Mouse (Mus musculus) limb, embryonic 14.5 days (tissue): ENCODE data around the gene Ppm1e. TPM values are rescaled to one million over a fixed set of nuclear protein-coding genes. Genes with fewer than 3 reads are reported as not detected.

Source experiments
- ATAC-seq: fragments of 200-750 bp; cut with Nextera tagmentation; 2 replicates; pipeline ENCODE4 v1.8.0; 2017; ENCODE audit warnings: low read depth, moderate number of reproducible peaks, moderate TSS enrichment; ENCODE audit not compliant: low FRiP score
- DNase-seq: peaks from one replicate; pipeline ENCODE4 v3.0.0-alpha.2; 2015; ENCODE audit warnings: low spot score
- H3K27ac ChIP-seq: fragments of 300-500 bp; sonication (generic); replicated peaks from 2 replicates; pipeline ENCODE4 v1.5.1; 2014; ENCODE audit warnings: low read depth, mild to moderate bottlenecking, low read length, moderate library complexity, mixed read lengths
- H3K27me3 ChIP-seq: fragments of 300-500 bp; sonication (generic); 2 replicates; pipeline ENCODE4 v1.6.1; 2014; ENCODE audit warnings: low read length, mixed read lengths; ENCODE audit not compliant: control insufficient read depth, insufficient read depth
- H3K36me3 ChIP-seq: fragments of 300-500 bp; sonication (generic); 2 replicates; pipeline ENCODE4 v1.6.1; 2014; ENCODE audit warnings: mild to moderate bottlenecking, low read length, moderate library complexity, mixed read lengths; ENCODE audit not compliant: control insufficient read depth, insufficient read depth
- H3K4me1 ChIP-seq: fragments of 300-500 bp; sonication (generic); 2 replicates; pipeline ENCODE4 v1.6.1; 2014; ENCODE audit warnings: antibody characterized with exemption, low read length, mixed read lengths; ENCODE audit not compliant: control insufficient read depth, insufficient read depth
- H3K4me2 ChIP-seq: fragments of 300-500 bp; sonication (generic); replicated peaks from 2 replicates; pipeline ENCODE4 v1.6.1; 2014; ENCODE audit warnings: low read depth, mild to moderate bottlenecking, low read length, moderate library complexity; ENCODE audit not compliant: severe bottlenecking
- H3K4me3 ChIP-seq: fragments of 300-500 bp; sonication (generic); replicated peaks from 2 replicates; pipeline ENCODE4 v1.5.1; 2014; ENCODE audit warnings: low read length
- H3K9ac ChIP-seq: fragments of 300-500 bp; sonication (generic); 2 replicates; pipeline ENCODE4 v1.6.1; 2014; ENCODE audit warnings: mild to moderate bottlenecking, low read depth, low read length, moderate library complexity; ENCODE audit not compliant: severe bottlenecking
- H3K9me3 ChIP-seq: fragments of 300-500 bp; sonication (generic); 2 replicates; pipeline ENCODE4 v1.6.1; 2016; ENCODE audit warnings: low read length; ENCODE audit not compliant: control insufficient read depth
- POLR2A ChIP-seq: fragments of 200-500 bp; IDR thresholded peaks from 2 replicates; pipeline ENCODE4 v1.8.0; 2012; ENCODE audit warnings: inconsistent platforms, mild to moderate bottlenecking, moderate library complexity, borderline replicate concordance; ENCODE audit not compliant: insufficient read depth, insufficient read length; ENCODE audit errors: extremely low read depth
- WGBS: fragments of 180-500 bp; shearing (Covaris S2); extraction: QIAGEN DNeasy Blood & Tissue Kit; methylation state at CpG from one replicate; pipeline ENCODE4 v1.1.7; 2014; 5-methylcytosine and 5-hydroxymethylcytosine counted together
- polyA plus RNA-seq, 2 experiments: library from polyadenylated mRNA; depleted of rRNA in 1 of 2; stranded (reverse) in 1 of 2; unstranded in 1 of 2; fragments of >200 nt; fragmentation: Nextera tagmentation in 1 of 2; extraction: Ambion mirVana in 1 of 2; gene quantifications; 2 replicates each; pipeline versions ENCODE4 v1.2.1 to v1.2.3; 2012 to 2014

Ppm1e gene
- polyA plus RNA-seq, 2 experiments = 2.6 to 3.1 TPM

DNA sequence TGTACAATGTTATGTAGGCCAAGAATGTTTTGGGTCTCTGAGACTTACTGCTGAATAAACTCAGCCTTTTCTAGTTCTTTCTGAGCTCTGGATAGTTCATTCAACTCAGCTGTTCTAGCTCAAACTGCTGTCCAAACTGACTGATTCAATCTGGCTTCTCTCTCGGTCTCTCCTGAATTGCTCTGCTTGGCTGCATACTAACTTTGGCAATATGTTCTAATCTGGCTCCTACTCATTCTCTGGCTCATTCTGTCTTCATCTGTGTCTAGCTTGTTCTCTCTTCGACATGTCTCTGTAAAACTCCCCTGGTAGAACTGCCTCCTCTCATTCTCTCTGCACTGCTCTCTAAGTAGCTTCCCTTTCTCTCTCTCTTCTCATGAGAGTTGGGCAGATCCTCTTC is 72.6 kb downstream of the Ppm1e start:
- H3K9ac ChIP-seq = no peak overlapping the region
- ATAC-seq (no peak), DNase-seq (no peak)
- 89% methylated on average over 2 of the region's 2 CpGs for WGBS
- no peaks in the 10 kb centered on the region for H3K27me3 ChIP-seq
- no peak overlapping the region for H3K4me2 ChIP-seq
- H3K4me3 ChIP-seq = no peak overlapping the region
- no peak for TF ChIP-seq POLR2A
- no peaks in the 10 kb centered on the region for H3K36me3 ChIP-seq
- H3K27ac ChIP-seq = no peak overlapping the region
- H3K4me1 ChIP-seq = no peaks in the 10 kb centered on the region
- no peaks in the 10 kb centered on the region for H3K9me3 ChIP-seq

DNA sequence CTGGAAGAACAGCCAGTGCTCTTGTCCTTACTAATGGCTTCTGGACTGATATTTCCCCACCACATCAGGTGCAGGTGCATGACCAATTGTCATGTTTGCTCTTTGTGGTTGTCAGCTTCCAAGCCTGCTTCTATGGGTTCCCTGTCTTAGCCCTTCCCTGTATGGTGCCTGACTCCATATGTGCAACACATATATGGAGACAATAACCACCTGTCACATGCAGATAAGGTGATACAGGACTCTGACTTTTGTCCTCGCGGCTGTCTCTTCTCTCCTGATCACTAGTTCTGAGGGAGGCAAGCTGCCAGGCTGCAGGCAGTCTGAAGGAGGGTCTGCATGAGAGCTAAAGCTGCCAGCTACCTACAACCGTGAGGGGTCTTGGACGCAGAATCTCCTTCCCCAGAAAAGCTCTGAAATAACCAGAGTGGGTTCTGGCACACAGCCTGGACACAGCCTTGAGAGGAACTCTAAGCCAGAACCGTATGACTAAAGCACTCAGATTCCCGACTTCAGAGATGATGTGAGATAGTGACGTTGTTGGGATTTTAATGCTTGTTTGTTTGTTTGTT is 76.8 kb downstream of the Ppm1e start:
- ATAC-seq (no peak), DNase-seq (no peak)
- Histone ChIP-seq H3K9me3 (no peaks in the 10 kb centered on the region), H3K27ac (no peak overlapping the region), H3K27me3 (no peaks in the 10 kb centered on the region), H3K9ac (no peak overlapping the region), H3K4me2 (no peak overlapping the region), H3K36me3 (no peaks in the 10 kb centered on the region), H3K4me3 (no peak overlapping the region), H3K4me1 (no peaks in the 10 kb centered on the region)
- no peak for TF ChIP-seq POLR2A
- 71% methylated on average over 7 of the region's 7 CpGs for WGBS

DNA sequence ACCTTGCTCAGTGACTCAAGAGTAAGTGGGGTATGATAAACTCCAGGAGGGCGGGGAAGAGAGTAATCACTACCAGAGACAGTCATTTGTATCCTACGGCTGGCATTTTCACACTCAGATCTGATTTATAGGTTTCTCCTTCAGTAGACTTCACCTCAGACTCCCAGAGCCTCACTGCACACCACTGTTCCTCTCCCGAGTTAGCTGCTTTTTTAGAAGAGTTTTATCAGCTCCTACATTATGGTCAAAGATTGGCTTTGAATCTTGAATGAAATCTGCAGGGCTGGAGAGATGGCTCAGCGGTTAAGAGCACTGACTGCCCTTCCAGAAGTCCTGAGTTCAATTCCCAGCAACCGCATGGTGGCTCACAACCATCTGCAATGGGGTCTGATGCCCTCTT is 79.4 kb downstream of the Ppm1e start:
- H3K9me3 ChIP-seq = no peaks in the 10 kb centered on the region
- no peak for ATAC-seq
- H3K36me3 ChIP-seq = no peaks in the 10 kb centered on the region
- no peak overlapping the region for H3K9ac ChIP-seq
- no peak overlapping the region for H3K27ac ChIP-seq
- H3K27me3 ChIP-seq = no peaks in the 10 kb centered on the region
- H3K4me1 ChIP-seq = no peaks in the 10 kb centered on the region
- WGBS = 42% methylated on average over 5 of the region's 5 CpGs
- DNase-seq = no peak
- TF ChIP-seq POLR2A = no peak
- H3K4me2 ChIP-seq = no peak overlapping the region
- no peak overlapping the region for H3K4me3 ChIP-seq

- 68% methylated on average over 4 of the region's 4 CpGs for WGBS
- Histone ChIP-seq H3K9me3 (no peaks in the 10 kb centered on the region), H3K4me2 (no peak overlapping the region), H3K27ac (no peak overlapping the region), H3K36me3 (no peaks in the 10 kb centered on the region), H3K9ac (no peak overlapping the region), H3K4me1 (no peaks in the 10 kb centered on the region), H3K4me3 (no peak overlapping the region), H3K27me3 (no peaks in the 10 kb centered on the region)
- DNase-seq (no peak), ATAC-seq (no peak)
- no peak for TF ChIP-seq POLR2A
These were observed 80.0 kb downstream of the Ppm1e start for GRCm38 (mm10) chr11:87278807-87279206.

DNA sequence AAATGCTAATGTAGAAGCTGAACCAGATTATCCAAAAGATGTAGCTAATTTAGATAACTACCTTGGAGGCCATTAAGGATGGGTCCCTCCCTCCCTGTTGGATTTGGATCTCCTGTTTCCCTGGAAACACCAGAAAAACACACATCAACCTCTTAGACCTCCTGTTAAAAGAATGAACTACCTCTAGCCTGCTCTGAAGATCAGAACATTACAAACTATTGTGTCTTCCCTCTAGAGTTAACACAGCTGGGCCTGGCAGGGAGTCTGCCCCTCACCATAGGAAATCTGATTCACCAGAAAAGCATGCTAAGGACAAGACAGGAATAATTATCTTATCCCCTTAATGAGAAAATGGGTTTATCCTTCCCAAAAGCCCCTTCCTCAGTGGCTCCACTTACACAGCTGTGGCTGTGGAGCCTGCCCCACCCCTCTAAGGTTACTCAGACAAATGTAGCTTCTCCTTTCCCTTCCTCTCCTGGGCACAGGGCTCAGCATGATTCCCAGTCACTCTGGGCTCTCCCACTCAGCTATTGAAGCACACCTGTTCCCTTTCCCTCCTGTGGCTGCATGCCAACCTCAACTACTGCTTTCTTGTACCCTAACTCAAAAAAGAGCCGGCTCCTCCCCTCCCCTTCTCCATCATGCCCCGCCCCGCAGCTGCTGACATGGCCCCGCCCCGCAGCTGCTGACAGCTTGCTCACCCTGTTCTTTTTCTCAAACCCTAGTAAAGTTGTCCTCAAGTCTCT is 82.4 kb downstream of the Ppm1e start:
- Histone ChIP-seq H3K9me3 (no peaks in the 10 kb centered on the region), H3K4me2 (no peak overlapping the region), H3K36me3 (no peaks in the 10 kb centered on the region), H3K27me3 (no peaks in the 10 kb centered on the region), H3K27ac (no peak overlapping the region), H3K9ac (no peak overlapping the region), H3K4me3 (no peak overlapping the region), H3K4me1 (no peaks in the 10 kb centered on the region)
- peak; percentile 67 for ATAC-seq
- WGBS = 6% methylated on average over 5 of the region's 5 CpGs
- TF ChIP-seq POLR2A = no peak
- peak; percentile 49 for DNase-seq
